Mouse (Mus musculus): ENCODE measurements around the gene Il4. TPM values are rescaled to one million over a fixed set of nuclear protein-coding genes. Genes with fewer than 3 reads are reported as not detected.

The Il4 gene
- polyA plus RNA-seq (2014; fragmentation: Nextera tagmentation; extraction: Ambion mirVana), result 0.88 and 2.1 TPM in 2 replicates

DNA sequence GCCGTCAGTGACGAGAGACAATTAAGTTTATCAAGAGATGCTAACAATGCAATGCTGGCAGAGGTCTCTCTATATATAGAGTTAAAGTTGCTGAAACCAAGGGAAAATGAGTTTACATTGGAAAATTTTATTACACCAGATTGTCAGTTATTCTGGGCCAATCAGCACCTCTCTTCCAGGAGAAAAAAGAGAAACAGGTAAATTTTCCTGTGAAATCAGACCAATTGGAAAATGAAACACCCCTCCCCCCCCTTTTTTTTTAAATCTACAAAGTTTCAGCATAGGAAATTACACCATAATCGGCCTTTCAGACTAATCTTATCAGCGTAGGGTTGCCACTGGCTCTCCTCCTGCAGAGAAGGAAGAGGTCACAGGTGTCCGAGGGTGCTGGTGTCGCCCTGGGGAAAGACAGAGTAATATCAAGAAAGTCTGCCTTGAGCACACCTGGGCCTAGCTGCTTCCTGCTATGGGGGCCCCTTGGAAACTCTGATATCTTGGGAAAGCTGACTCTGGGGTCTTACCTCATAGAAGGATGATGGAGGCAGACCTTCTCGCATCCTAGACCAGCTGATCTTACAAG is at the start of gene Il4:
Gene Il4 (minus strand): TSS at position 51 of the 580 bp plus-strand sequence.
- Histone ChIP-seq H3K9ac (ENCODE audit: low read length) (no peak within 1 kb of the TSS), H3K9me3 (ENCODE audit: control insufficient read depth, low read length) (no peaks in the 10 kb centered on the region), H3K27ac (replicated peaks; ENCODE audit: low read depth, low read length) (no peak within 1 kb of the TSS), H3K4me1 (ENCODE audit: control insufficient read depth, insufficient read depth, low read length) (no peaks in the 10 kb centered on the region), H3K4me2 (ENCODE audit: low read depth, severe bottlenecking) (no peak within 1 kb of the TSS), H3K36me3 (ENCODE audit: control insufficient read depth, insufficient read depth, low read length) (no peaks in the 10 kb centered on the region), H3K4me3 (ENCODE audit: low read depth, low read length) (no peak within 1 kb of the TSS), H3K27me3 (ENCODE audit: control insufficient read depth, insufficient read depth, low read length) (no peaks in the 10 kb centered on the region)
- DNase-seq (ENCODE audit: low spot score) (no peak), ATAC-seq (ENCODE audit: insufficient number of reproducible peaks, low FRiP score, low TSS enrichment, low read depth) (no peak)
- WGBS, result 87% methylated on average over 7 of the region's 7 CpGs

DNA sequence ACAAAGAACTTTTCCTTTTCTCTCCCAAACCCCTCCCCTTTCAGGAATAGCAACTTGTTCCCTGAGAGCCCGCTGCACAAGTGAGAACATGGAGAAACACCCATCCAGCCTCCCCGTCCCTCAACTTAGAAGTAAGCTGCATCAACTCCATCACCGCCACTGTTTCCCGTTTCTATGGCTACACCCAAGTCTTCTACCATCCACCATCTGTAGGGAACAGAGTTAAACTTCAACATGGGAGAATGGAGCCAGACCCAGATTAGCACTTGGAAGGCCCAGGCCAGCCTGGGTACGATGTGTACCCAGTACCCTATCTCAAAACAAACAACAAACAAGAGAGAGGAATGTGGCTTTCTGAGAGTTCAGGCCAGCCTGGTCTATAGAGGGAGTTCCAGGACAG is 45.6 kb upstream of the Il4 start:
- no peak for ATAC-seq (ENCODE audit: insufficient number of reproducible peaks, low FRiP score, low TSS enrichment, low read depth)
- Histone ChIP-seq H3K9ac (ENCODE audit: low read length) (no peak overlapping the region), H3K4me2 (ENCODE audit: low read depth, severe bottlenecking) (no peak overlapping the region), H3K27ac (replicated peaks; ENCODE audit: low read depth, low read length) (no peak overlapping the region), H3K4me1 (ENCODE audit: control insufficient read depth, insufficient read depth, low read length) (peaks cover 3% of the 10 kb centered on the region; the same call in 1 of the 2 replicates), H3K36me3 (ENCODE audit: control insufficient read depth, insufficient read depth, low read length) (peaks cover 9% of the 10 kb centered on the region; the same call in 1 of the 2 replicates), H3K4me3 (ENCODE audit: low read depth, low read length) (no peak overlapping the region), H3K9me3 (ENCODE audit: control insufficient read depth, low read length) (no peaks in the 10 kb centered on the region), H3K27me3 (ENCODE audit: control insufficient read depth, insufficient read depth, low read length) (no peaks in the 10 kb centered on the region)
- no peak for DNase-seq (ENCODE audit: low spot score)
- 86% methylated on average over 5 of the region's 5 CpGs for WGBS

DNA sequence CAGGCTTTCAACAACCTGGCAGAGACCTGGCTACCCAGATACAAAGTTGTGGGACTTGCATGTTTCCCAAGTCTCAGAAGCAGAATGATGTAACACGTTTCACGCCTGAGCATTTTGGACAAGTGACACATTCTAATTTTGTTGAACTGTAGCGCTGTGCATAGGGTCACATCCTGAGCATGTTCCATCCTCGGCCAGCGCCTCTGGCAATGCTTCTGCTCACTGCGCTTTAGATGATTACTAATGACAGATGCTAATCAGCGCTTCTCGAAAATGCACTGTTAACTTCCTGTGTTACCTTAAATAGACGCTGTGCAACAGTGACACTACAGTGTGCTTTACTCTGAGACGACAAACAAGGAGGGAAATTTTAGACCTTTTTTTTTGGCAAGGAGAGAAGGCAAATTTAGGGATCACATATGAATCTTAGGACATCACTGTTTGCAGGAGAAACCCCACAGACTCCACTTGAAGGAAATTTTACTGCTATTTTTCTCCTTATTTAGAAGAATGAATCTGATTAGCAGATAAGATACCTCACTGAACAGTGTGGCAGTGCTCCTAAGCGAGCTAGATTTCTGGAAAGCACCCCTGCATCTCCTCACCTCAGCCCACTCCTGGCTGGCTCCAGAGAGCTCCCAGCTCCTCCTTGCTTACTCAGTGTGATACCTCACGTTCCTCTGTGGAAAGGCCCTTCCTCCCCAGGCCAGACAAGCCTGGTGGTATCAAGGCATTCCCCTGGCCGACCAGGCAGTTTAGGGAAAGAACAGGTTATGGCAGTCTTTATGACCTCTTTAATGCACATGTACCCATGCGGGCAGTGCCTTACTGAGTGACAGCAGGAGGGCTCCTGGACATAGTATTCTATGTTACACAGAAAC is 44.6 kb upstream of the Il4 start:
- peaks cover 9% of the 10 kb centered on the region; the same call in 1 of the 2 replicates for H3K36me3 ChIP-seq (ENCODE audit: control insufficient read depth, insufficient read depth, low read length)
- no peak overlapping the region for H3K27ac ChIP-seq (replicated peaks; ENCODE audit: low read depth, low read length)
- 79% methylated on average over 14 of the region's 14 CpGs for WGBS
- H3K27me3 ChIP-seq (ENCODE audit: control insufficient read depth, insufficient read depth, low read length), result no peaks in the 10 kb centered on the region
- DNase-seq (ENCODE audit: low spot score) (no peak), ATAC-seq (ENCODE audit: insufficient number of reproducible peaks, low FRiP score, low TSS enrichment, low read depth) (no peak)
- H3K9ac ChIP-seq (ENCODE audit: low read length), result no peak overlapping the region
- H3K4me1 ChIP-seq (ENCODE audit: control insufficient read depth, insufficient read depth, low read length), result peaks cover 3% of the 10 kb centered on the region; the same call in 1 of the 2 replicates
- no peak overlapping the region for H3K4me2 ChIP-seq (ENCODE audit: low read depth, severe bottlenecking)
- no peak overlapping the region for H3K4me3 ChIP-seq (ENCODE audit: low read depth, low read length)
- H3K9me3 ChIP-seq (ENCODE audit: control insufficient read depth, low read length), result no peaks in the 10 kb centered on the region

DNA sequence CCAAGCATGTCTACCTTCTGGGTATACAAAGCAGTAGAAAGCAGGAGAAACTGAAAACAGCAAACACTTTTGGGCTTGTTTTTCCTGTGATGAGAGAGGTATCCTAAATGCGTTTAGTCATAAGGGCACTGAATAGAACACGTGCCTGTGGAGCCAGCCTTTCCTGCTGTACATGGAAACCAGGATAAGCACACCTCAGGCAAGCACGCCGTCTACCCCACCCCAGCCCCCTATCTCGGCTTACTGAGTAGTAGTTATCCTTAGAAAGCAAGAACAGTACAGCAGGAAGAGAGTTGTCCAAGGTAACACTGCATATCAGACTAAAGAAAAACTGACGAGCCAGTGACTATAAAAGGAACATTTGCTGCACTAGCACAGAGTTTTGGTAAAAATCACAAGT is 39.4 kb upstream of the Il4 start:
- H3K27ac ChIP-seq (replicated peaks; ENCODE audit: low read depth, low read length), result no peak overlapping the region
- H3K27me3 ChIP-seq (ENCODE audit: control insufficient read depth, insufficient read depth, low read length), result no peaks in the 10 kb centered on the region
- no peak for DNase-seq (ENCODE audit: low spot score)
- H3K9me3 ChIP-seq (ENCODE audit: control insufficient read depth, low read length), result no peaks in the 10 kb centered on the region
- H3K36me3 ChIP-seq (ENCODE audit: control insufficient read depth, insufficient read depth, low read length), result peaks cover 5% of the 10 kb centered on the region
- no peak overlapping the region for H3K4me3 ChIP-seq (ENCODE audit: low read depth, low read length)
- no peak overlapping the region for H3K4me2 ChIP-seq (ENCODE audit: low read depth, severe bottlenecking)
- WGBS, result 91% methylated on average over 6 of the region's 6 CpGs
- H3K4me1 ChIP-seq (ENCODE audit: control insufficient read depth, insufficient read depth, low read length), result no peaks in the 10 kb centered on the region
- no peak overlapping the region for H3K9ac ChIP-seq (ENCODE audit: low read length)
- ATAC-seq (ENCODE audit: insufficient number of reproducible peaks, low FRiP score, low TSS enrichment, low read depth), result no peak

DNA sequence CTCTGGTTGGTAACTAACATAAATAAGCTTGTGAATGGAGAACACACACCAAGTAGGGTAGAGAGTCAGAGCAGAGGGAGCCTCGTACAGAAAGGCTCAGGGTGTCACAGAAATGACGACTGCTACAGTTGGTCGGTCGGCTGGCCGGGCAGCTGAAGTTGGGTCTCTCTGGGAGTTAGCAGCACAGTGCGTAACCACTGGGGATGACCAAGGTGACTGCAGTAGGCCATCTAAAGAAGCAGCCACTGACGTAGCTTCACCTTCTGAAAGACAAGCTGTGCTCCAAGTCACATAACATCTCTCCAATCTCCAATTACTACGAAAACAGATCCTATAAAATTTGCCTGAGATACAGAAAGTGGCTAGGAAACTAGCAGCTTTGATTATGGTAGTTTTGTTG is 38.9 kb upstream of the Il4 start:
- peaks cover 5% of the 10 kb centered on the region for H3K36me3 ChIP-seq (ENCODE audit: control insufficient read depth, insufficient read depth, low read length)
- no peak overlapping the region for H3K4me2 ChIP-seq (ENCODE audit: low read depth, severe bottlenecking)
- no peak overlapping the region for H3K9ac ChIP-seq (ENCODE audit: low read length)
- no peaks in the 10 kb centered on the region for H3K9me3 ChIP-seq (ENCODE audit: control insufficient read depth, low read length)
- 92% methylated on average over 8 of the region's 8 CpGs for WGBS
- no peaks in the 10 kb centered on the region for H3K4me1 ChIP-seq (ENCODE audit: control insufficient read depth, insufficient read depth, low read length)
- no peak overlapping the region for H3K4me3 ChIP-seq (ENCODE audit: low read depth, low read length)
- H3K27ac ChIP-seq (replicated peaks; ENCODE audit: low read depth, low read length), result no peak overlapping the region
- DNase-seq (ENCODE audit: low spot score), result no peak
- no peak for ATAC-seq (ENCODE audit: insufficient number of reproducible peaks, low FRiP score, low TSS enrichment, low read depth)
- no peaks in the 10 kb centered on the region for H3K27me3 ChIP-seq (ENCODE audit: control insufficient read depth, insufficient read depth, low read length)

DNA sequence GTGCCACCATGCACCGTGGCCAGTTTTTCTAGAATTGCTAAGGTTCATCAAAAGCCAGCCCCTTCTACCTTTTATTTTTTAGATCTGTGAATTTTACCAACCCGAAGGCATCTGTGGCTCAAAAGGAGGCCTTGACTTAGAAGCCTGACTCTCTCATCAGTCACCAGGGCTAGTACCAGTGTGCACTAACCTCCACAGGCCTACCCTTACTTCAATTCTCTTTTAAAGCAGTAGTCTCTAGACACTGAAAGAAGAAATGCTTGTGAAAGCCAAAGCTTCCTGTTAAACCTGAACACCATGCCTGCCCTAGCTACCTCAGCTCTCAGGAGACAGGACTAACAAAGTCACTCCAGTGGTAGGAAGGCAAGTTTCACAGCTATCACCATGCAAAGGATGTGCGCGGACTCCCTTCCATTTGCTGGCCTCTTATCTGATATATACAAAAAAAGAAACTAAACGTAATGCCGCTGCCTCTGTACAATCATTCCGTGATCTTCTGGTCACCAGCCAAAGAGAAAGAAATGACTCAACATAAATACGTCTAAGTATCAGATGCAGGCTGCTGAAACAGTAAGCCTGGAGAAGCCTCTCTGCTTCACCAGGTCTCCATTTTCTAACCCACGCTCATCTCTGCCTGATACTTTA is 38.2 kb upstream of the Il4 start:
- Histone ChIP-seq H3K4me2 (ENCODE audit: low read depth, severe bottlenecking) (no peak overlapping the region), H3K27me3 (ENCODE audit: control insufficient read depth, insufficient read depth, low read length) (no peaks in the 10 kb centered on the region), H3K9ac (ENCODE audit: low read length) (no peak overlapping the region), H3K4me3 (ENCODE audit: low read depth, low read length) (no peak overlapping the region), H3K9me3 (ENCODE audit: control insufficient read depth, low read length) (no peaks in the 10 kb centered on the region), H3K27ac (replicated peaks; ENCODE audit: low read depth, low read length) (no peak overlapping the region), H3K36me3 (ENCODE audit: control insufficient read depth, insufficient read depth, low read length) (peaks cover 5% of the 10 kb centered on the region), H3K4me1 (ENCODE audit: control insufficient read depth, insufficient read depth, low read length) (no peaks in the 10 kb centered on the region)
- DNase-seq (ENCODE audit: low spot score), result no peak
- 94% methylated on average over 9 of the region's 9 CpGs for WGBS
- no peak for ATAC-seq (ENCODE audit: insufficient number of reproducible peaks, low FRiP score, low TSS enrichment, low read depth)

DNA sequence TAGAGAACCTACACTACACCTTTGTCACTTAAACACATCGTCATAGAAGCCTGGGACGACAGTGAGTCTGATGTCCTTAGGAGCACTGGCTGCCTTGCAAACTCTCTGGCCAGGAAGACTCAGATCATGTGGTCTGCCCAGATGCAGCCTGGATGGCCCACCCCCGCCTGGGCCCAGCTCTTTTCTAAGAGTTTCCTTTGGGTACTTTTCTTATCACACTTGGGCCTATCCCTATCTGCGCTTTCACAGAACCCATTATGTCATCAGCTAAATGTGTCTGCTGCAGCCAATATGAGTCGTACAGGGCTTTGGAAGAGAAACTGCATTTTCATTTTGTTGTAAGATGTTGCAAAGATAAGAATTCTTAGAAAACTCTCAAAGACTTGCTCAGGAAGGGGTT is 36.6 kb upstream of the Il4 start:
- H3K4me2 ChIP-seq (ENCODE audit: low read depth, severe bottlenecking), result no peak overlapping the region
- no peak overlapping the region for H3K9ac ChIP-seq (ENCODE audit: low read length)
- DNase-seq (ENCODE audit: low spot score) (no peak), ATAC-seq (ENCODE audit: insufficient number of reproducible peaks, low FRiP score, low TSS enrichment, low read depth) (no peak)
- peaks cover 8% of the 10 kb centered on the region for H3K36me3 ChIP-seq (ENCODE audit: control insufficient read depth, insufficient read depth, low read length)
- H3K27me3 ChIP-seq (ENCODE audit: control insufficient read depth, insufficient read depth, low read length), result no peaks in the 10 kb centered on the region
- 90% methylated on average over 5 of the region's 5 CpGs for WGBS
- H3K9me3 ChIP-seq (ENCODE audit: control insufficient read depth, low read length), result no peaks in the 10 kb centered on the region
- H3K4me3 ChIP-seq (ENCODE audit: low read depth, low read length), result no peak overlapping the region
- no peaks in the 10 kb centered on the region for H3K4me1 ChIP-seq (ENCODE audit: control insufficient read depth, insufficient read depth, low read length)
- no peak overlapping the region for H3K27ac ChIP-seq (replicated peaks; ENCODE audit: low read depth, low read length)

DNA sequence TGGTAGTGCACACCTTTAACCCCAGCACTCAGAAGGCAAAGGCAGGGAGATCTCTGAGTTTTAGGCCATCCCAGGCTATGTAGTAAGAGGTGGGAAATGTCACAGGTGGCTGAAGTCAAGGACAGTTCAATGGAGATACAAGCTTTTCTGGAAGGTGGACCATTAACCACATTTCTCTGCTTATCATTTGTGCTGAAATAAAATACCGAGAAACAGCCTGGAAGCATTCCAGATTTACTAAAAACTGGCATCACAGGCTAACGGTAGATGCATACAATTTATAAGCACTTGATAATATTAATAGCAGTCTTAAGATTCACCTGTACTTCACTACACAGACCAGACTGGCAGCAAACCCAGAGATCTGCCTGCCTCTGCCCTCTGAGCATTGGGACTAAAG is 34.0 kb upstream of the Il4 start:
- Histone ChIP-seq H3K4me1 (ENCODE audit: control insufficient read depth, insufficient read depth, low read length) (no peaks in the 10 kb centered on the region), H3K4me3 (ENCODE audit: low read depth, low read length) (no peak overlapping the region), H3K9me3 (ENCODE audit: control insufficient read depth, low read length) (no peaks in the 10 kb centered on the region), H3K27ac (replicated peaks; ENCODE audit: low read depth, low read length) (no peak overlapping the region), H3K27me3 (ENCODE audit: control insufficient read depth, insufficient read depth, low read length) (no peaks in the 10 kb centered on the region), H3K36me3 (ENCODE audit: control insufficient read depth, insufficient read depth, low read length) (peaks cover 12% of the 10 kb centered on the region), H3K4me2 (ENCODE audit: low read depth, severe bottlenecking) (no peak overlapping the region), H3K9ac (ENCODE audit: low read length) (no peak overlapping the region)
- DNase-seq (ENCODE audit: low spot score), result no peak
- no peak for ATAC-seq (ENCODE audit: insufficient number of reproducible peaks, low FRiP score, low TSS enrichment, low read depth)
- whole genome bisulfite sequencing, result 94% methylated on average over 2 of the region's 2 CpGs

All from limb, embryonic 11.5 days (tissue).